Mouse (Mus musculus) liver, adult 10 weeks (tissue): Measurements from ENCODE around the gene Gm45618. TPM values are rescaled to one million over a fixed set of nuclear protein-coding genes. Genes with fewer than 3 reads are reported as not detected.

Experiments used
- polyA plus RNA-seq: library from polyadenylated mRNA; stranded (reverse); fragments of 350-450 nt; fragmentation: Illumina TruSeq; extraction: RNeasy Lipid Tissue Mini Kit (QIAGEN cat#74804); gene quantifications from one replicate; pipeline ENCODE4 v1.2.3, GENCODE M21; 2014; ENCODE audit warnings: low read depth, low replicate concordance

Gm45618 gene
- not detected for polyA plus RNA-seq

DNA sequence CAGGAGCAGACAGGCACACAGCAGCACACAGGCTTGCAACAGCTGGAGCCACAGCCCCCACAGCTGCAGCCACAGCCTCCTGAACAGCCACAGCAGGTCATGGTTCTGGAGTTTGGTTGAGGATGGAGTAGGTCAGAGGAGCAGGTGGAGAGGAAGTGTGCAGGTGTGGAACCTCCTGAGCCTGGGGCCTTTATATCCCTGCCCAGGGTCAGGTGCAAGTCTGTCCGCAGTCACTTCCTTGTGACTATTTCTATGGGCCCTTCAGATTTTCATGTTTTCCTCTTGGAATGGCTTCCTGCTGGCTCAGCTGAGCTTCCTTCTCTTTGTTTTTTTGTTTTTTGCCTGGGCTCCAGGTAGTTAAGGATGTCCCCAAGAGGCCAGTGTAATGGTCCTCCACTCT, at the start of gene Gm45618:
TSS of gene Gm45618 (minus strand) at position 101 of the 400 bp plus-strand sequence.

DNA sequence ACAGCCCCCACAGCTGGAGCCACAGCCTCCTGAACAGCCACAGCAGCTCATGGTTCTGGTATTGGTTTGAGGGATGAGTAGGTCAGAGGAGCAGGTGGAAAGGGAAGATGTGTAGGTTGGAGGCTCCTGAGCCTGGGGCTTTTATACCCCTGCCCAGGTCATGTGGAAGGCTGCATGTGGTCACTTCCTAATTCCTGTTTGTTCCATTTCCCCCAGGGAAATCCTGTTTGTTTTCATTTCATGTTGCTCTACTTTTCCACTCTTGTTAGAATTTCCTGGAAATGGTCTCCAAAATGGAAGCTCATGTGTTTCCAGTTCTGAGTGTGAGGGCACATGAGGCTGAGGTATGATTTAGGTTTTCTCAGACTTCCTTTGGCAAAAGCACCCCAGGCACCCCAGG, 45.1 kb upstream of the Gm45618 start, which contains the start of gene Gm4553:
TSS of gene Gm4553 (minus strand) at position 101 of the 400 bp plus-strand sequence.

DNA sequence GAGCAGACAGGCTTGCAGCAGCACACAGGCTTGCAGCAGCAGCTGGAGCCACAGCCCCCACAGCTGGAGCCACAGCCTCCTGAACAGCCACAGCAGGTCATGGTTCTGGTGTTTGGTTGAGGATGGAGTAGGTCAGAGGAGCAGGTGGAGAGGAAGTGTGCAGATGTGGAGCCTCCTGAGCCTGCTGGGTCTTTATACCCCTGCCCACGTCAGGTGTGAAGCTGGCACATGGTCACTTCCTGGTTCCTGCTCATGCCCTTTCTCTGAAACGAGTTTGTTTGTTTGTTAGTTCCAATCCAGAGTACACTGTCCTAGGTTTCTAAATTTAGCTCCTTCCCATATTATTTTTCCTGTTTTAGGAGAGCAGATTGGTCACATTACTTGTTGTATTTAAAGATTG, 36.5 kb upstream of the Gm45618 start, which contains the start of gene Gm29735:
TSS of gene Gm29735 (minus strand) at position 101 of the 400 bp plus-strand sequence.

DNA sequence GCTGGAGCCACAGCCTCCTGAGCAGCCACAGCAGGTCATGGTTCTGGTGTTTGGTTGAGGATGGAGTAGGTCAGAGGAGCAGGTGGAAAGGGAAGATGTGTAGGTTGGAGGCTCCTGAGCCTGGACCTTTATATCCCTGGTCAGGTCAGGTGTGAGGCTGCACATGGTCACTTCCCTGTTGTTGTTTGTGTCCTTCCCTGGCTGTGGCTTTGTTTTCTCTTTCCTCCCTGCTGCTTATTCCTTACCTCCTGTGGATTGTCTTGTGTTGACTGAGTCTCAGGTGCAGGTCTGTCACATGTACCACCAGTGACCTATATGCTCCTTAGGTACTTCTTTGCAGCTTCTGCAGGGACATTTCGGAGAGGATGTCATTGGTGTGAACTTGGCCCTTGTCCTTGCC, 24.0 kb upstream of the Gm45618 start, which contains the start of gene Gm45337:
TSS of gene Gm45337 (minus strand) at position 101 of the 400 bp plus-strand sequence.

DNA sequence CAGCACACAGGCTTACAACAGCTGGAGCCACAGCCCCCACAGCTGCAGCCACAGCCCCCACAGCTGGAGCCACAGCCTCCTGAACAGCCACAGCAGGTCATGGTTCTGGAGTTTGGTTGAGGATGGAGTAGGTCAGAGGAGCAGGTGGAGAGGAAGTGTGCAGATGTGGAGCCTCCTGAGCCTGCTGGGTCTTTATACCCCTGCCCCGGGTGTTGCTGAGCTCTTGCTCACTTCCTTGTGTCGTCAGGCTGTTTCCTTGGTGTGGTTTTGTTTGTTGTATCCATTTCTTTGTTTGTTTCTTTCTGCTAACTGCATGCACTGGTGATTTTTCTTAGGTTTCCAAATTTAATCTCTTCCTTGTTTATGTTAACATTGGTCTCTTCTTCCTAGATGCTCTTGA, 15.4 kb upstream of the Gm45618 start, which contains the start of gene Gm39115:
TSS of gene Gm39115 (minus strand) at position 101 of the 400 bp plus-strand sequence.

DNA sequence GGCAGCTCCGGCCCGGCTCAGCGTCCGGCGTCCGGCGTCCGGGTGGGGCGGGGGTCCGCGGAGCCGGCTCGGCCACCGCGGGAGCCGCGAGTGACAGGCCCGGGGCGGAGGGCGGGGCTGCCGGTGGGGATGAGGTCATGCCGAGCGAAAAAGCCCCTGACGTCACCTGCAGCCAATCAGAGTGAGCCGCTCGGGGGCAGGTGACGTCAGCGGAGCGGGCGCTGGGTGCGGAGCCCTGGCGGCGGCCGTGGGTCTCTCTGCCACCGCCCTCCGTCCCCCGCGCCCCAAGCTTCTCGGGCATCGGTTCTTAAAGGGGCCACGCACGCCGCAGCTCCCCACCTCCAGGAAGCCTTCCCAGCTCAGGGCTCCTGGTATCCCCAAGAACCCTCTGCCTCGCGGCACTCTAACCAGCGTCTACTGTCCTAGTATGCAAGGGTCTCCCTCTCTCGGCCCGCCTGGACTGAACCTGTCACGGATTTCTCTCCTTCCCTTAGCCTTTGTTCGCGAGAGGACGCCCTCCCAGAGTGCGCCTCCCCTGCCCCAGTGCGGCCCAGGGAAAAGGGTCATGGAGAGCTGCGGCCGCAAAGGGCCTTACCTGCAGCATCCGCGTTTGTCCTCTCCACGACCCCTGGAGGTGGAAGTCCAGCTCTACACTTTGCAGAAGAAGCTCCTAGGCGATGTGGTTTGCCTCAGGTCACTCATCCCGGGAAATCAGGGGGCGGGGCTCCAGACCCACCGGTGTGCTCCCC, 25.2 kb downstream of the Gm45618 start, which contains the start of gene Dusp8:
TSS of gene Dusp8 (minus strand) at position 661 of the 749 bp plus-strand sequence.

Other genes with a start within 250 kb of the Gm45618 start
- 27.7 TPM for gene Tollip, start 202.2 kb downstream of the Gm45618 start, polyA plus RNA-seq
- not detected for gene Brsk2, start 171.0 kb downstream of the Gm45618 start, polyA plus RNA-seq
- gene Mob2, start 59.7 kb downstream of the Gm45618 start, polyA plus RNA-seq, result 8.6 TPM
- gene Dusp8, start 24.9 kb downstream of the Gm45618 start, polyA plus RNA-seq, result not detected
- gene Gm39115, start 15.3 kb upstream of the Gm45618 start, polyA plus RNA-seq, result not detected
- not detected for gene Gm45337, start 23.9 kb upstream of the Gm45618 start, polyA plus RNA-seq
- not detected for gene Gm29735, start 36.4 kb upstream of the Gm45618 start, polyA plus RNA-seq
- not detected for gene Gm4553, start 45.0 kb upstream of the Gm45618 start, polyA plus RNA-seq
- not detected for gene Krtap5-2, start 55.3 kb upstream of the Gm45618 start, polyA plus RNA-seq
- not detected for gene Gm10153, start 69.7 kb upstream of the Gm45618 start, polyA plus RNA-seq
- gene Krtap5-3, start 80.6 kb upstream of the Gm45618 start, polyA plus RNA-seq, result not detected
- not detected for gene Gm7579, start 91.1 kb upstream of the Gm45618 start, polyA plus RNA-seq
- not detected for gene Krtap5-5, start 109.2 kb upstream of the Gm45618 start, polyA plus RNA-seq
- not detected for gene Gm40460, start 120.3 kb upstream of the Gm45618 start, polyA plus RNA-seq
- gene Gm2431, start 137.6 kb upstream of the Gm45618 start, polyA plus RNA-seq, result not detected
- not detected for gene Gm4559, start 153.6 kb upstream of the Gm45618 start, polyA plus RNA-seq
- not detected for gene Krtap5-1, start 176.4 kb upstream of the Gm45618 start, polyA plus RNA-seq
- gene Krtap5-4, start 182.8 kb upstream of the Gm45618 start, polyA plus RNA-seq, result not detected